31 mouse cellular contexts compared by ENCODE assay signal in genomic region chr11:17555276-17555675, GRCm38 (mm10).
DNase-seq lines count a peak whose midpoint lies in the region; ATAC-seq lines count a peak whose summit lies in the region.
"Had no signal": no experiment of that assay in that cellular context is flagged by ENCODE, and none has a peak within 500 bp of the region (broad histone marks: within the 10 kb centered on the region; RNA-seq: fewer than 3 reads in every experiment).

No protein-coding gene starts in this region.

- peak; percentile 3 for DNase-seq in forebrain, embryonic 14.5 days (ENCODE audit: low spot score)
- DNase-seq in kidney, postnatal 14 days = peak; percentile 4
- no peak for DNase-seq in kidney, postnatal 36 days
- DNase-seq in neural tube, embryonic 10.5 days (ENCODE audit: extremely low spot score, low spot score) = no peak
- DNase-seq in thymus, postnatal 36 days = no peak
- DNase-seq: adrenal gland, postnatal 25 days; cerebellum, adult 11-12 months; cerebellum, adult 9-11 months; embryo, embryonic 11 days; gastrocnemius, postnatal 25 days; heart, adult 11 months; heart, postnatal 36 days; layer of hippocampus, postnatal 36 days; lung, postnatal 4 days; right cerebral cortex, adult 18-20 months; spleen, adult 18-20 months; thymus, postnatal 14 days had no signal

- no peak for ATAC-seq in forebrain, embryonic 14.5 days
- ATAC-seq in forebrain, embryonic 12.5 days (ENCODE audit: low FRiP score) = no peak
- ATAC-seq in neural tube, embryonic 14.5 days (ENCODE audit: low read depth) = peak; percentile 41; the same call in 1 of the 2 replicates
- ATAC-seq: forebrain, embryonic 13.5 days; intestine, embryonic 16.5 days; Patski had no signal

- no peaks in the 10 kb centered on the region; the same call in 1 of the 2 replicates for H3K9me3 ChIP-seq in forebrain, embryonic 14.5 days (replicated peaks; ENCODE audit: control insufficient read depth, low read length)
- H3K9me3 ChIP-seq in forebrain, embryonic 12.5 days = no peaks in the 10 kb centered on the region
- H3K9me3 ChIP-seq in neural tube, embryonic 14.5 days (ENCODE audit: control insufficient read depth, low read length) = no peaks in the 10 kb centered on the region
- H3K9me3 ChIP-seq: embryonic facial prominence, embryonic 13.5 days; forebrain, embryonic 13.5 days; heart, embryonic 10.5 days; heart, embryonic 15.5 days; hindbrain, embryonic 13.5 days; midbrain, embryonic 12.5 days had no signal

- H3K4me3 ChIP-seq in forebrain, embryonic 14.5 days (ENCODE audit: low read depth, low read length) = no peak overlapping the region
- no peak overlapping the region for H3K4me3 ChIP-seq in forebrain, embryonic 12.5 days (replicated peaks)
- no peak overlapping the region for H3K4me3 ChIP-seq in neural tube, embryonic 14.5 days (ENCODE audit: low read depth, low read length)
- H3K4me3 ChIP-seq: embryonic facial prominence, embryonic 13.5 days; forebrain, embryonic 13.5 days; heart, embryonic 10.5 days; heart, embryonic 15.5 days; hindbrain, embryonic 13.5 days; megakaryocyte, embryonic 14.5 days; midbrain, embryonic 12.5 days; myocyte had no signal

- no peak overlapping the region for H3K9ac ChIP-seq in forebrain, embryonic 14.5 days (ENCODE audit: low read length)
- no peak overlapping the region for H3K9ac ChIP-seq in forebrain, embryonic 12.5 days
- no peak overlapping the region for H3K9ac ChIP-seq in neural tube, embryonic 14.5 days (replicated peaks; ENCODE audit: low read depth, low read length)
- H3K9ac ChIP-seq: embryonic facial prominence, embryonic 13.5 days; forebrain, embryonic 13.5 days; heart, embryonic 15.5 days; hindbrain, embryonic 13.5 days; midbrain, embryonic 12.5 days had no signal

- WGBS in forebrain, embryonic 14.5 days = 56% methylated on average over 3 of the region's 3 CpGs
- WGBS in forebrain, embryonic 12.5 days = 83% methylated on average over 3 of the region's 3 CpGs
- 54% methylated on average over 3 of the region's 3 CpGs for WGBS in neural tube, embryonic 14.5 days

- no peaks in the 10 kb centered on the region for H3K4me1 ChIP-seq in forebrain, embryonic 14.5 days (ENCODE audit: control insufficient read depth, insufficient read depth, low read length)
- H3K4me1 ChIP-seq in forebrain, embryonic 12.5 days = no peaks in the 10 kb centered on the region
- no peaks in the 10 kb centered on the region for H3K4me1 ChIP-seq in neural tube, embryonic 14.5 days (ENCODE audit: control insufficient read depth, insufficient read depth, low read length)
- H3K4me1 ChIP-seq: forebrain, embryonic 13.5 days; heart, embryonic 10.5 days; heart, embryonic 15.5 days; megakaryocyte, embryonic 14.5 days; midbrain, embryonic 12.5 days had no signal

- no peaks in the 10 kb centered on the region for H3K36me3 ChIP-seq in forebrain, embryonic 14.5 days (ENCODE audit: control insufficient read depth, insufficient read depth, low read length)
- H3K36me3 ChIP-seq in forebrain, embryonic 12.5 days (replicated peaks) = no peaks in the 10 kb centered on the region
- no peaks in the 10 kb centered on the region for H3K36me3 ChIP-seq in neural tube, embryonic 14.5 days (ENCODE audit: control insufficient read depth, insufficient read depth, low read length)
- H3K36me3 ChIP-seq: embryonic facial prominence, embryonic 13.5 days; G1E; heart, embryonic 10.5 days; heart, embryonic 15.5 days; hindbrain, embryonic 13.5 days; midbrain, embryonic 12.5 days had no signal

- H3K27me3 ChIP-seq in forebrain, embryonic 14.5 days (replicated peaks; ENCODE audit: control insufficient read depth, insufficient read depth, low read length) = no peaks in the 10 kb centered on the region
- H3K27me3 ChIP-seq in forebrain, embryonic 12.5 days = no peaks in the 10 kb centered on the region
- H3K27me3 ChIP-seq in neural tube, embryonic 14.5 days (ENCODE audit: control insufficient read depth, insufficient read depth, low read length) = no peaks in the 10 kb centered on the region
- H3K27me3 ChIP-seq: embryonic facial prominence, embryonic 13.5 days; forebrain, embryonic 13.5 days; heart, embryonic 15.5 days; hindbrain, embryonic 13.5 days; megakaryocyte, embryonic 14.5 days; midbrain, embryonic 12.5 days; Patski had no signal

- H3K4me2 ChIP-seq in forebrain, embryonic 14.5 days (ENCODE audit: low read length) = no peak overlapping the region
- no peak overlapping the region for H3K4me2 ChIP-seq in forebrain, embryonic 12.5 days
- no peak overlapping the region for H3K4me2 ChIP-seq in neural tube, embryonic 14.5 days (ENCODE audit: low read depth, low read length)
- H3K4me2 ChIP-seq: embryonic facial prominence, embryonic 13.5 days; forebrain, embryonic 13.5 days; heart, embryonic 15.5 days; hindbrain, embryonic 13.5 days; liver, embryonic 11.5 days; midbrain, embryonic 12.5 days had no signal

- no peak overlapping the region for H3K27ac ChIP-seq in forebrain, embryonic 14.5 days (ENCODE audit: low read depth, low read length)
- H3K27ac ChIP-seq in forebrain, embryonic 12.5 days = no peak overlapping the region
- no peak overlapping the region for H3K27ac ChIP-seq in neural tube, embryonic 14.5 days (ENCODE audit: low read depth, low read length)
- H3K27ac ChIP-seq: embryonic facial prominence, embryonic 13.5 days; forebrain, embryonic 13.5 days; heart, embryonic 10.5 days; heart, embryonic 15.5 days; hindbrain, embryonic 13.5 days; midbrain, embryonic 12.5 days had no signal

Comparison
In these comparisons a context has a peak if more than half of its experiments do, and no peak if none do; other contexts are left out.
1. DNase-seq: peak in forebrain, embryonic 14.5 days (single experiment) and kidney, postnatal 14 days (single experiment); none in kidney, postnatal 36 days (0 of 2), neural tube, embryonic 10.5 days (single experiment) and thymus, postnatal 36 days (0 of 2).